Mouse (Mus musculus): ENCODE results near the gene Tnfrsf14.

The Tnfrsf14 gene

GRCm38 (mm10) chr4:154914707-154915106 is 13.7 kb downstream of the Tnfrsf14 start:
- DNase-seq, result no peak

GRCm38 (mm10) chr4:154914252-154914651 is 14.1 kb downstream of the Tnfrsf14 start:
- DNase-seq, result no peak

GRCm38 (mm10) chr4:154913845-154914244 is 14.5 kb downstream of the Tnfrsf14 start:
- DNase-seq, result no peak

- DNase-seq, result no peak
Observed at GRCm38 (mm10) chr4:154911644-154912043, 16.7 kb downstream of the Tnfrsf14 start.

GRCm38 (mm10) chr4:154910606-154911522 is 17.5 kb downstream of the Tnfrsf14 start:
- no peak for DNase-seq

GRCm38 (mm10) chr4:154908490-154908889 is 19.9 kb downstream of the Tnfrsf14 start:
- DNase-seq, result no peak

- peak; percentile 73 to 86 for DNase-seq
Observed at GRCm38 (mm10) chr4:154907833-154908232, 20.5 kb downstream of the Tnfrsf14 start.

- DNase-seq, result peak; percentile 85 to 87
Observed at GRCm38 (mm10) chr4:154904185-154905071, 23.9 kb downstream of the Tnfrsf14 start.

- DNase-seq, result no peak
Observed at GRCm38 (mm10) chr4:154902371-154902770, 26.0 kb downstream of the Tnfrsf14 start.

GRCm38 (mm10) chr4:154898506-154899446 is 29.6 kb downstream of the Tnfrsf14 start, which contains the start of gene Fam213b:
Fam213b (minus strand) TSS chr4:154899135.
- DNase-seq, result peak; percentile 84 to 90

- DNase-seq, result peak; percentile 49 to 68
Observed at GRCm38 (mm10) chr4:154897676-154898465, 30.5 kb downstream of the Tnfrsf14 start.

GRCm38 (mm10) chr4:154895549-154895948 is 32.8 kb downstream of the Tnfrsf14 start:
- peak in 1 of 2 experiments; percentile 41 for DNase-seq

- DNase-seq, result no peak
Observed at GRCm38 (mm10) chr4:154890887-154891286, 37.5 kb downstream of the Tnfrsf14 start.

GRCm38 (mm10) chr4:154887593-154888250 is 40.6 kb downstream of the Tnfrsf14 start:
- peak in 1 of 2 experiments; percentile 33 for DNase-seq

- DNase-seq, result peak; percentile 74
Observed at GRCm38 (mm10) chr4:154886876-154887592, 41.3 kb downstream of the Tnfrsf14 start.

GRCm38 (mm10) chr4:154885416-154885815 is 42.9 kb downstream of the Tnfrsf14 start:
- peak; percentile 30 to 37 for DNase-seq

- peak in 1 of 2 experiments; percentile 15 for DNase-seq
Observed at GRCm38 (mm10) chr4:154882014-154882659, 46.2 kb downstream of the Tnfrsf14 start.

GRCm38 (mm10) chr4:154880730-154881129 is 47.6 kb downstream of the Tnfrsf14 start:
- peak in 1 of 2 experiments; percentile 4 for DNase-seq

GRCm38 (mm10) chr4:154877864-154878548 is 50.4 kb downstream of the Tnfrsf14 start:
- DNase-seq, result peak; percentile 93 to 97
